Mouse (Mus musculus) cerebellum, postnatal 14 days (tissue): ENCODE measurements around the gene Slc38a6.

ENCODE experiments used
- DNase-seq, 2 experiments: peaks; one replicate each; pipeline ENCODE4 v3.0.0; 2021; ENCODE audit warnings: mixed read lengths in 2 of 2

Gene Slc38a6

DNA sequence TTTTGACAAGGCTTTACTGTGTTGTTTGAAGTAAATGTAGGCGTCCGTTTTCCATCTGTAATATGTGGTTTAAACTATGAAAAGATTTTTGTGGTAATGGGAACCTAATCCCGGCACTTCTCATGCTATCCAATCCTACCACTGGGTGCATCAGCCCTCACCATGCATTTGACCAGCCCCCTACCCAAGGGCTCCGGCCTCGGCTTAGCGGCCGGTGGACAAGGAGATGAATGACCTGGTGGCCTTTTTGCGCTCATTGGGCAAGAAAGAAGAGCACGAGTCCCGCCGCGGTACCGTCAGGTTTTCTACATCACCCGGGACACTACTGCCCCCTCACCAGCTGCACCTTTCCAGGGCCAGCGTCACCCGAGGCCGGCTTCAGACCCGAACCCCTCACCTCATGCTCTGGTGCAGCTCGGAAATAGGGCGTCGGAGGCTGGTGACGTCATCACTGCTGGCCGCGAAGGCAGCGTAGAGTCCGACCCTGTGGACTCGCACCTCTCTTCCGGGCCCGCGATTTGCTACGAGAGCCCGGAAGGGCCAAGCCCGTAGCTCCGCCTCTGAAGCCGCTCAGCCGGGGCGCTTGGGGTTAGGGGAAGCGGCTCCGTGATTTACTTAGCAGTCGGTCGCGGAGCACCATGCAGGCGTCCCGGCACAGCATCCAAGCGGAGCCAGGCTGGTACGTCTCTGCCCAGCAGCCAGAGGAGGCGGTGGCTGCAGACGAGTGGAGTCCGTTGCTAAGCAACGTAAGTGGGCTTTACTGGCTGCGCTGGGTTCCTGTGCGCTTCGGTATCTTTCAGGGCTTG, at the start of gene Slc38a6, which contains the start of gene Trmt5:
Gene Slc38a6, plus strand, starts transcription at position 493 of the 806 bp plus-strand sequence.
Gene Trmt5, minus strand, starts transcription at position 424 of the 806 bp plus-strand sequence.
- peak; percentile 93 to 94 for DNase-seq

GRCm38 (mm10) chr12:73241960-73242359, 44.6 kb upstream of the Slc38a6 start:
- peak in 1 of 2 experiments; percentile 5 for DNase-seq

DNA sequence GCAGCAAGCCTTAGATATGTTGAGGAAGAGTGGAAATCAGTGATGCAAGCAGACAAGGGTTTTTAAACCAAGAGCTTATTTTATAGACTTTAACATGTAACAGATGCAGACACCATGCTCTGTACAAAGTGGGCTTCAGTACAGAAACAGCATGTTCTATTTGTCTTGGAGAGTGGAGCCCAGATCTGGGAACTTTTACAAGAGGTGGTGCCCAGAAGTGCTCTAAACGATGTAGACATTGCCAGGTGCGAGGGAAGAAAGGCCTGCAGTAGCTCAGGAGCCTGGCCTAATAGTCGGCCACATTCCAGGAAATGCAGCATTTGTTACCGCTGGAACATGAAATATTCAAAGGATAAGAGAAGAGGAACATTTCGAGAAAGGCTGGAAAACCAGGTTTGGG, 40.9 kb upstream of the Slc38a6 start:
- no peak for DNase-seq

DNA sequence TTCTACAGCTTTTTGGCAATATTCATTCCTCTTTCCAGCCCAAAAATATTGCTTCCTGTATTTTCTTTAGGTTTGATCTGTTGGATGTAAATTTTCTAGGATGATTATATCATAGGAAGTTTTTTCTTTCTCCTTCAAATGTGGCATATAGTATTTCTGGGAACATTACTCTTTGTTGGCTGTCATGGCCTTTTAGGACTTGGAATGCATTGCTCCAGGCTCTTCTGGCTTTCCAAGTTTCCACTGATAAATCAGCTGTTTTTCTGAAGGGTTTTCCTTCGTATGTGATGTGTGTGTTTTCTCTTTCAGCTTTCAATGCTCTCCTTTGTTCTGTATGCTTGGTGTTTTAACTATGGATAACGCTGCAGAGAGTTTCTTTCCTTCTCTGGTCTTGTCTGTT, 31.6 kb upstream of the Slc38a6 start:
- no peak for DNase-seq

DNA sequence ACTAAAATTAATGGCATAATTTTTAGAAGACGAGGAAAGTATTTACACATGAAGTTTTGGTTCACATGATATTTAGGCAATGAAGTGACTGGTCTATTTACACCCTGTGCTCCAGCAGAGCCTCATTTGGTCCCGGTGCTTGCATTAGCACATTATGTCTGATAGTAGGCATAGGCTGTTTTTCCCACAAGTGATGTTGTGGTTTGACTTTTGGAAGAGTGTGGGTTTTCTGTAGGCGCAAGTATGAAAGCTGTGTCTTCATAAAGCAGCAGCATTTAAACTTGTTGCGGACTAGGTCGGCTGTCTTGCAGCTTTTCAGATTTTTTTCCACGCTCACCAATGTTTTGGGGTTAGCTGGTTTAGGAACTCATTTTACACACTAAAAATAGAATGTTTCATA, 27.3 kb upstream of the Slc38a6 start:
- no peak for DNase-seq

DNA sequence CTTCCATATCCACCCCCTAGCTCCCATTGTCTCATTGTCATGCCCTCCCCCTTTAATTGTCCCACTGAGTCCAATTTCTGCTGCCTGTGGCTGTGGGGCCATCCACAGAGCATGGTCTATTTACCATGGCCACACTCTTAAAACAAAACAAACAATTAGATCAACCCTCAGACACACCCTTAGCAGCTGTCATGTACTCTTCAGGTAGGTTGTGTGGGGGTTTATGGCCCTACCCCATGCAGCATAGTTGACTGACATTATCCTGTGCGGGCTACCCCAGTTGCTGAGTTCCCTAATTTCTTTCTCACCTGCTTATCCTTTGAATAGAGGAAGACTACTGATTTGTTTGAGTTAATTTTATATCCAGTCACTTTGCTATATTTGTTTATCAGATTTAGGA, 26.2 kb upstream of the Slc38a6 start:
- DNase-seq: no peak

DNA sequence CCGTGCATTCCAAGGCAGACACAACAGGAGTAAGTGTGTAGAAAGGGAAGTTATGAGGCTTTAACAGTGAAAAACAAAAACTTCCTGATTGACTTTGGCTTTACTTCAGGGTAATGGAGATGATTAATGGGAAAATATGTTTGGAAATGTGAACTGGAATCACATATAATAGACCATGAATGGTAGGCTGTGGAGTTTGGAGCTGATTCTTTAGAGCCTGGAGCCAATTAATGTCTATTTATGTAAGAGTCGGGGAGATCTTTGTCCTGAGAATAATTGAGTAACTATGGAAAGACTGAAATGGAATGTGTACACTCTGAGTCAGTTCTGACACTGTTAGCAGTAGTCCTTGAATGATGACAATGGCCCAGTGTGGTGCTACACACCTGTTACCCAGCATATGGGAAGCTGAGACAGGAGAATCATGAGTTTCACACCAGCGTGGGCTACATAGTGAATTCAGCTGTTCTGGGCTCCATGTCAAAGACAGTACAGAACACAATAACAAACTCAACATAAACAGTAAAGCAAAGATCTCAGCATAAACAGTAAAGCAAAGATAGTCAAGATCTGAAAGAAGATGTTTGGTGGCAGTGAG, 21.1 kb upstream of the Slc38a6 start:
- no peak for DNase-seq

GRCm38 (mm10) chr12:73266597-73266996, 20.0 kb upstream of the Slc38a6 start:
- DNase-seq: no peak

DNA sequence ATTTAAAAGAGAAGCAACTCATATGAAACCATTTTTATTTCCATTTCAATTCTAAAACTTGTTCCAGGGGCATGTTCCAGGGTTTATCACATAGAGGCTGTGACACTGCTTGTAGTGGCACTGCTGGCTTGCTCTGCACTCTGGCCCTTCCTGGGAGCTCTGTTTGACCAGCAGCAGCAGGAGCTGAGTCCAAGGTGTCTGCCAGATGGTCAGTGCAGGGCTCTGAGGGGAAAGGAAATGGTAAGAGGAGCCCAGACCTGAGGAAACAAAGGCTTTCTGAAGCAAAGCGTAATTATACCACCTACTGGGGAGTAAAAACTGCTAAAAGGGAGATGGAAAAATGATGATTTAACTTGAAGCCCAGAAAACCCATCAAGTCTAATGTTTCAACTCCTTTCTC, 18.1 kb upstream of the Slc38a6 start:
- DNase-seq: peak in 1 of 2 experiments; percentile 15

DNA sequence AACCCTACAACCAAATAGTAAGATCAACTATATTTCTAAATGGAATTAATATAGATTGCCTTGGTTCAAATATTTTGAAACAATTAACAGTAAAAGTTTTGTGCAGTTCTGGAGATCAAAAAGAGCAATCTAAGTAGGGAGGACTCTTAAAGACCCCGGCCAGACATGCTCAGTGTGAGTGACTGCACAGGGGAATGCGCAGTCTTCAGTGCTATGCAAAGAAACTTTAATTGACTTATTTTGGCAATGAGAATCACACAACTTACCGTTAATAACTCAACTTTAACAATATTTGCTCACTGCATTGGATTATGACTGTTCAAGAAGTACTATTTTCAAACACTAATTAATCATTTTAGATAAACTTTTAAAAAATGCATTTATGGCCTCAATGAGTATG, 17.0 kb upstream of the Slc38a6 start:
- DNase-seq: no peak

DNA sequence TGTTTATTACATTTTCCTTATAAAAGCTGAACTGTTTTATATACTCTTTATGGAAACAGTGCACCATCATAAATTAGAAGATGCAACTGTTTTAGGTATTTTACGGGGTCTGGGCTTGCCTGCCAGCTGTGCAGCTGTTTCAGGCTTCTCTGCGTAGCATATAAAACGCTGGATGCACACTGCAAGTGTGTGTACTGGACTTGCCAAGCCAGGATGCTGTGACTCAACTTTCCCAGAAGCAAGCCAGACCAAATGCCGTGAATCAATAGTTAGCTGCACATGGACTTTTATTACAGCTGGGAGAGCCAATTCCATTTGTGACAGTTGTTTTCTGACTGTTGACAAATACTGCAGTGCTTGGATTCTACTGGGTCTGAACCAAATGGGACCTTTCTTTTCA, 16.6 kb upstream of the Slc38a6 start:
- DNase-seq: no peak

DNA sequence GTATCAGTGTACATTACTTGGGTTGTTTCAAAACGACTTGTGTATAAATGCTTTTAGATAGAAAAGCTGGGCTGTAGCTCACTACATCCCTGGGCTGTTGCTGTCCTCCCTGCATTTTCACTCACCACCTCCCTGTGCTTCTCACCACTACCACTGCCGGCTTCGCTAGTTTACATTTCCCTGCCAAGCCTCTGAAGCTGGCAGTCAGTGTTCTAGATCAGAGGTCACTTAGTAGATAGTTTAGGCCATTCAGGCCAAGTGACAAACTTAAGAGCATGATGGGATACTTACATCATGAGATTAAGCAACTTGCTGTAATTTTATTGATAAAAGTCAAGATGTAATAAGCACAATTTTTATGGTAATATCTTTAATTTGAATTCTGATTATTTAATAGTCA, 11.7 kb upstream of the Slc38a6 start:
- DNase-seq: no peak

DNA sequence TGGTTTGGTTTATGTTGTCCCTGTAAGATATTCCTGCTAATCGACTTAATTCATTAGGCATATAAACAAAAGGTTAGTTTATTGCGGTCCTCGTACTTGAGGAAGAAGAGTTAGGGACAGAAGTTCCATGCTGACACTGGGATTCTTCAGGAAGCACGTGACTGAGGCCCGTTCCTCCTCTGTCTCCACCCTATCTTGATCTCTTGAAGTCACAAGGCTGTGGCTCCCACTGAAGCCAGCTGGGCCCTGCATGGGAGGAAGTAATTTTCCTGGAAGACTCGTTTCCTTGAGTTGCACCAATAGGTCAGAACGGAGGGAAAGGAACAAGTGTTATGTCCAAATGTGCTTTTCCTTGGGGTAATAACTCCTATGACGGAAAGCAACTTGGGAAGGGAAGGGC, 1.0 kb downstream of the Slc38a6 start:
- DNase-seq: no peak

DNA sequence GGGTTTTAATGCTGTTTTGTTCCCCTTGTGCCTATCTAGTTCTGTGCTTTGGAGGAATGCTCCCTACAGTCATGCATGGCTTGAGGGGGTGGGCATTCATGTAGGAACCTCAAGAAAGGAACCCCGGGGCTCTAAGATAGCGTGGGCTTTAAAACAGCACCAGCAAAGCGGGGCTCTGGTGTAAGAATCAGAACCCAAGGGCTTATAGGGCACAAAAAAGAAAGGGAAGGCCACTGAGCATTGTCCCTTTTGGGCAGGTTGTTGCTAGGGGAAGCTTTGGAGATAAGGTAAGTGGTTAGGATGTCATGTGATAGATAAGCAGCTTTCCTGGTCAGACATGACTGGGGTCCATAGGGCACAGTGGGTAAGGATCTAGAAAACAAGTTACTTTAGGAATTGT, 2.0 kb downstream of the Slc38a6 start:
- DNase-seq: no peak

DNA sequence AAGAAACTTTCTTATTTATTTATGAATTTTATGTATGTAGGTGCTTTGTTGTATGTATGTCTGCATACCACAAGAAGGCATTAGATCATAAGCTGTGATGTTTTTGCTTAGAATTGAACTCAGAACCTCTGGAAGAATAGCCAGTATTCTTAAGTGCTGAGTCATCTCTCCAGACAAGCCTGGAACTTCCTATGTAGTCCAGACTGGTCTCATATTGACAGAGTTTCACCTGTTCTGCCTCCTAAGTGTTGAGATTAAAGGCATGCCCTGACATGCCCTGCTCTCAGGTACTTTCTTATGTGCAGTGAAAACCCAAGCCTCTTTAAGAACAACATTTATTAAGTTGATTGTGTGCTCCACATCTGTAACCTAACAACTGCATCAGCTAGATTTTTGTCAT, 8.3 kb downstream of the Slc38a6 start:
- no peak for DNase-seq

DNA sequence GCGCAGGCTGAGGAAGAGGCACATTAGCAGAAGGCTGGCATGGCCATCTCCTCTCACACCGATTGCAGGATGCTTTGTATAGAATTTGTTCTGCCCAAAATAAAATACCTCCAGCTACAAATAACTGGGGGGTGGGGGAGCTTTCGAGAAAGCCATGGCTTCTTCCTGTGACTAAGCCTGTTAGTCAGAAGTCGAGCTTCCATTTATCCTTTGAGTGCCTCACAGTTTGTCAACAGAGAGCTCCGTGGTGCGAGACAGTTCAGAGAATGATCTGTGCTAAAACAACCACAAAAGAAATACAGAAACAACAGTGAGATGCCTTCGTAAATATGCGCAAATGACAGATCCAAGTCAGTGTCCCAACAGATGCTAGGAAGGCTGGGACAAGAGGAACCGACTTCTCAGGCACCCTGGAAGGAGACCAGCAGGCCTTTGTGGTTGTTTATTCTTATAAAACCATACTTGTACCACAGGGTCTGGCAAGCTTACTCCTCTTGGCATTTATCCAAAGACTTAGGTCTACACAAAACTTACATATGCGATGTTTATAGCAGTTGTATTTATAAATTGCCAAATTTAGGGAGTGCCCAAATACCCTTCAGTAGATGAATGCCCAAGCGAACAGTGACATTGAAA, 9.0 kb downstream of the Slc38a6 start:
- DNase-seq: no peak

- no peak for DNase-seq
Measured at GRCm38 (mm10) chr12:73298621-73299020, 12.0 kb downstream of the Slc38a6 start.

GRCm38 (mm10) chr12:73300531-73300930, 14.0 kb downstream of the Slc38a6 start:
- DNase-seq: no peak

- no peak for DNase-seq
Measured at GRCm38 (mm10) chr12:73304636-73305035, 18.1 kb downstream of the Slc38a6 start.

DNA sequence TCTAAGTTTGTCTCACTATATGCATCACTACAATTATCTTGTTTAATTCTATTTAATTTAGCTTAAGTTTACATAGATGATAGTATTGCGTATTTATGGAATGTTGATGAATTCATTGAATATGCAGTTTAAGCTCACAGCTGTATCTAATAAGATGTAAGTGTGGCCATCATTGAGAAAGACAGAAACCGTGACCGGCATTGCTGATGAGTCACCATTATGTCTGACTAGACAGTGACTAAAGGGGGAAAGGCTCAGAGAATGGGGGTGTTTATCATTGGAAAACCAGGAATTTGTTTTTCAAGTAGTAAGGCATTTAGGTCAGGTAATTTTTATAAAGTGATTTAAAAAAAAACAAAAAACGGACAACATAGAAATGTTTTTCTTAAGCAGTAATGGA, 21.2 kb downstream of the Slc38a6 start:
- no peak for DNase-seq

DNA sequence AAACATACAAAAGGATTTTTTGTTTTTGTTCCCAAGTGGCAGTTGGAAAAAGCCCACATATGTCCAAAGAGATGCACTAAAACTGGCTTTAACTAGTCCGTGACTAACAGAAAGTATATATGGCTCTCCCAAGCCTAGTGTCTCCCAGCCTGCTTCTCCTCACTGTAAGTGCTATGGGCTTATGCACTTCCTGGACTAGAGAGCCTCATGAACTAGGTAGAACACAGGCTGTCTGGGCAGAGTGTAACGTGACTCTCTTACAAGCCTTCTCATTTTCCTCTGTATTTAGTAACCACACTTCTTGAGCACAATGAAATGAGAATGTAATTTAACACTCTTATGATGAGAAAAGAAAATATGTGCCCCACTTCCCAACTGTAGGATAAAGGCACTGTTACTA, 22.1 kb downstream of the Slc38a6 start:
- no peak for DNase-seq

GRCm38 (mm10) chr12:73317706-73318686, 31.4 kb downstream of the Slc38a6 start:
- no peak for DNase-seq

DNA sequence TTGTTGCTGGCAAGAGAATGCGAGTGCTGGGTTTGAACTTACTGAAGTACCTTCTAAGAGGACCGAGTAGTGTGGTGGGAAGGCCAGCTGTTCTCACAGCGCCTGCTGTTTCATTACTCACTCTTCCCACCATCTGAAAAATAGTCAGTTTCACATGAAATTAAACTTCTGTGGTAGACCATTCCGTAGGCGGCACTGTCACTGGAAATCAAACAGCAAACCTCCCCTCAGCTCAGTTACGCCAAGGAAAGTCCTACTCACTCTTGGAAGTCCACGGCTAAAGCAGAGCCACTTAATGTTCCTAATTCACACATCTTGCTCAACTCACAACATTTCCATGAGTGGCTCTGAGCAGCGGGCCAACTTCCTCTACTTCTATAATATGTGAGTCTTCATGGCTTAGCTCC, 37.6 kb downstream of the Slc38a6 start:
- DNase-seq: no peak
